Mouse (Mus musculus): ENCODE measurements around the gene Lhpp.

DNA sequence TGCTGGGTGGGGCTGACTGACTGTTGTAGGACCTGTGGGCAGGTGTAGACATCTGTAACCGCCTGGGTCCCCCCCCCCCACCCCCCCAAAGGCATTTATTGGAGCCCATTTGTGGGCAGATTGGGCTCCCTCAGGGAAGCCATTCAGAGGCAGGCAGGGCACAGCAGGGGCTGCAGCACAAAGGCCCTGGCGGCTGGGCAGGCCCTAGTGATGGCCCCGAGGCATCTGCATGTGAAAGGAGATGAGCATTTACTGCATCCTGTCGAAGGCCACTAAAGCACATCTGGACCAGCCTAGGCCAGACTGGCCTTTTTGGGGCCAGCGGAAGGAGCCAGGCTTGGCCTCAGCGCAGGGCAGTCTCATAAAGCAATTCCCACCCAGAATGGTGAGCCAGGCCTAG, 6.0 kb downstream of the Lhpp start:
- TF ChIP-seq REST (IDR thresholded peaks at IDR 0.05; ENCODE audit: insufficient read depth, insufficient read length) (no peak), POLR2A (IDR thresholded peaks at IDR 0.05; ENCODE audit: insufficient read length, low read depth) (no peak), CEBPB (IDR thresholded peaks at IDR 0.05; ENCODE audit: insufficient read depth, poor library complexity, severe bottlenecking) (no peak), SRF (IDR thresholded peaks at IDR 0.05; ENCODE audit: control insufficient read depth, insufficient read length, low read depth) (no peak), MAX (IDR thresholded peaks at IDR 0.05; ENCODE audit: low read depth) (no peak), USF1 (IDR thresholded peaks at IDR 0.05; ENCODE audit: low read depth) (no peak)

Measured in myocyte (in vitro differentiated cells).